Mouse (Mus musculus) embryo, embryonic 9.5 days (tissue): ENCODE measurements around the gene Olfr1290.

Experiments
- DNase-seq: peaks from one replicate; pipeline ENCODE4 v3.0.0-alpha.2; 2017; ENCODE audit errors: extremely low spot score

Olfr1290 gene

DNA sequence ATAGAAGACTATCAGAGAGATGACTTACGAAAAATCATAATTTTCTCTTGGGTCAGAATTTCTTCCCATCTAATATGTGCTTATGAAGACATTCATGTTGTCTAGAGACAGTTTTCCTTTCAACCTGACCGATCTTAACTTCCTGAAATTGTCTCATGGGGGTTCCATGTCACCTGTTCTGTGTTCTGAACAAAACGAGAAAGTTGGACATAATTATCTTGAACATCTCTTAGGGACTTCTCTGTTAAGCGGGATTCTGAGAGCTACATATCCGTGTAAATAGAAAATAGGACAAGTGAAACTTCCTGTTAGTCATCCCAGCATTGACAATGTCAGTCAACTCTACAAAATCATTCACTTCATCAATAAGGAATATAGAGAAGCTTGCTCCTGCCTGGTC lies at the start of gene Olfr1290:
Olfr1290 (minus strand) TSS at position 101 of the 400 bp plus-strand sequence.
- no peak for DNase-seq

DNA sequence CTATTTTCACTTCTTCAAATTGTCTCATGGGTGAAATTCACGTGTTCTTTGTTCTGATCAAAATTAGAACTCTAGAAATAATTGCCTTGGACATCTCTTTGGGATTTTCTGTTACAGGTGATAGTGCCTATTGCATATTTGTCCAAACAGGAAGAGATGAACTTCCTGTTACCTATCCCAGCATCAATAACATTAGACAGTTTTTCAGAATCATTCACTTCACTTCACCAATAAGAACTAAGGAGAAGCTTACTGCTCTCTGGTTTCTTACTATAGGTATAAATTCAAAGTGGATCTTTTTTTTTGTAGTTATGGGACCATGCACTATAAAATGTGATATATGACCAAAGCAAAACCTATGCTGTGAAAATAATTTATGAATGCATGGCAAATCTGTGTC lies 46.6 kb upstream of the Olfr1290 start, which contains the start of gene Olfr1294:
Olfr1294 (minus strand) TSS at position 101 of the 400 bp plus-strand sequence.
- no peak for DNase-seq

- DNase-seq = no peak
Measured at GRCm38 (mm10) chr2:111524903-111525302, 31.3 kb upstream of the Olfr1290 start, which contains the start of gene Olfr1293-ps. Gene Olfr1293-ps (plus strand): TSS chr2:111525203.

GRCm38 (mm10) chr2:111517451-111517850 lies 23.8 kb upstream of the Olfr1290 start:
- DNase-seq = no peak

- DNase-seq = no peak
Measured at GRCm38 (mm10) chr2:111496880-111497279, 3.3 kb upstream of the Olfr1290 start, which contains the start of gene Olfr1291-ps1. Gene Olfr1291-ps1 (plus strand): TSS chr2:111497180.

DNA sequence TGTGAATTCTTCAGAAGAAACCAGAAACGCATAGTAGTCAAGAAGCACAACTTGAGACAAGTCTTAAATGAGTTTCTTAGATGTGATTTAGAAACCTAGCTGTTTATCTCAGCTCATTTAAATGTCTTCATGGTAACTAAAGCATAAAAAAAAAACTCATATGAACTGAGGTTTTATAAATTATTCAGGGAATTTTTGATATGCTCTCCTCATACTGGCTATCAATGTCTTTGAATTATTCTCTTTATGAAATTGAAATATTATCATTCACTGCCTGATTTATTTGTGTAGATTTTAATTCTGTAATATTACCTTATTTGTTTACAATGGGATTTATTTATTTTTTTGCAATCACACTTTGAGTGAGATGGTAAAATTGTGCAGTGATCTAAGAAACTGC lies 13.1 kb downstream of the Olfr1290 start, which contains the start of gene Olfr1289:
Olfr1289 (plus strand) TSS at position 301 of the 400 bp plus-strand sequence.
- DNase-seq = no peak

- DNase-seq = no peak
Measured at GRCm38 (mm10) chr2:111473801-111474200, 19.8 kb downstream of the Olfr1290 start, which contains the start of gene Olfr1288. Gene Olfr1288 (plus strand): TSS chr2:111474101.

DNA sequence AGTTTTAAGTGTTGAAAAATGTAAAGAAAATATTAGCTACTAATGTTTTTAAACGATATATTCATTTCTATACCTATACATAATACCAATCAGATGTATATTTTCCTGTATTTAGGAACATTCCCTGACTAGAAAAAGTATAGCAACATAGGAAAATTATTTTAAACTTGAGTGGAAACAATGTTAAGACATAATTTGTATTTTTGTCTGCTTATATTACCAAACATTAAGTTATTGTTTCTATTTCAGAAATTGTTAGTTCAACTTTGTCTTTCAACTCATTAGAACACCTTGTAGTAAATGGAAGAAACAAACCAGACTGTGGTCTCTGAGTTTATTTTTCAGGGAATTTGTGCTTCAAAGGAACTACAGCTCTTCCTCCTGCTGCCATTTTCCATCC lies 44.8 kb downstream of the Olfr1290 start, which contains the start of gene Olfr1287:
Olfr1287 (plus strand) TSS at position 301 of the 400 bp plus-strand sequence.
- DNase-seq = no peak
